Mouse (Mus musculus) activated CD4-positive, CD25-positive, alpha-beta regulatory T cell, adult 4 months (primary cell): ENCODE measurements around the gene Skint3. TPM values are rescaled to one million over a fixed set of nuclear protein-coding genes. Genes with fewer than 3 reads are reported as not detected.
"Not testable (repeated sequence)": the region's sequence is repeated elsewhere in the genome, so short reads cannot be mapped to it uniquely, and the experiment has no call there.

ENCODE experiments used
- ATAC-seq: one replicate; pipeline ENCODE4 v1.8.0; 2017
- polyA plus RNA-seq, 2 experiments: library from polyadenylated mRNA; unstranded; fragments of 100-300 nt; shearing (Covaris generic); gene quantifications; one replicate each; pipeline ENCODE4 v1.2.1; 2017

The Skint3 gene
- not detected for polyA plus RNA-seq

- no peak for ATAC-seq
Observed at GRCm38 (mm10) chr4:112231945-112232344, at the start of gene Skint3. Skint3 (plus strand) TSS chr4:112232245.

GRCm38 (mm10) chr4:112243416-112243815 lies 11.4 kb downstream of the Skint3 start:
- ATAC-seq: no peak

- no peak for ATAC-seq
Observed at GRCm38 (mm10) chr4:112243951-112244350, 11.9 kb downstream of the Skint3 start.

GRCm38 (mm10) chr4:112256022-112256421 lies 24.0 kb downstream of the Skint3 start:
- ATAC-seq: no peak

GRCm38 (mm10) chr4:112287178-112287974 lies 55.3 kb downstream of the Skint3 start:
- no peak for ATAC-seq

- no peak for ATAC-seq
Observed at GRCm38 (mm10) chr4:112288396-112288795, 56.4 kb downstream of the Skint3 start.

- no peak for ATAC-seq
Observed at GRCm38 (mm10) chr4:112302305-112302704, 70.3 kb downstream of the Skint3 start.

- ATAC-seq: no peak
Observed at GRCm38 (mm10) chr4:112302855-112303509, 70.9 kb downstream of the Skint3 start.

- not testable (repeated sequence) for ATAC-seq
Observed at GRCm38 (mm10) chr4:112349111-112349510, 117.1 kb downstream of the Skint3 start.

Other genes with a start within 250 kb of the Skint3 start
- gene Skint1, start 226.0 kb upstream of the Skint3 start, polyA plus RNA-seq: not detected
- gene Skint4, start 160.2 kb upstream of the Skint3 start, polyA plus RNA-seq: not detected
- gene Skint9, start 201.7 kb downstream of the Skint3 start, polyA plus RNA-seq: not detected